Mouse (Mus musculus) ES-Bruce4 (cell line): ENCODE measurements around the gene Ntn1. TPM values are rescaled to one million over a fixed set of nuclear protein-coding genes. Genes with fewer than 3 reads are reported as not detected.

Experiments
- H3K27ac ChIP-seq: 2 replicates; pipeline ENCODE4 v1.5.1; 2012; ENCODE audit warnings: low read length, inconsistent platforms; ENCODE audit not compliant: insufficient read depth
- H3K27me3 ChIP-seq: 2 replicates; pipeline ENCODE4 v1.6.1; 2012; ENCODE audit warnings: mild to moderate bottlenecking, low read length, inconsistent platforms; ENCODE audit not compliant: control insufficient read depth, poor library complexity, insufficient read depth, severe bottlenecking
- H3K36me3 ChIP-seq: 2 replicates; pipeline ENCODE4 v1.6.1; 2012; ENCODE audit warnings: inconsistent platforms, mild to moderate bottlenecking, low read length, moderate library complexity; ENCODE audit not compliant: control insufficient read depth, poor library complexity, insufficient read depth, severe bottlenecking
- H3K4me1 ChIP-seq: one replicate; pipeline ENCODE4 v1.8.1; 2011; ENCODE audit warnings: low read length; ENCODE audit not compliant: control insufficient read depth, insufficient read depth
- H3K4me3 ChIP-seq: 2 replicates; pipeline ENCODE4 v1.5.1; 2011; ENCODE audit warnings: low read depth, mild to moderate bottlenecking, low read length
- H3K9ac ChIP-seq: 2 replicates; pipeline ENCODE4 v1.6.1; 2012; ENCODE audit warnings: low read depth, mild to moderate bottlenecking, inconsistent platforms; ENCODE audit not compliant: poor library complexity, severe bottlenecking
- H3K9me3 ChIP-seq: replicated peaks from 2 replicates; pipeline ENCODE4 v1.6.1; 2012; ENCODE audit warnings: mild to moderate bottlenecking, low read length, inconsistent platforms; ENCODE audit not compliant: control insufficient read depth, poor library complexity, insufficient read depth, severe bottlenecking
- CTCF ChIP-seq: IDR thresholded peaks from one replicate; pipeline ENCODE4 v1.8.1; 2011; ENCODE audit warnings: low read depth, low read length
- EP300 ChIP-seq: IDR thresholded peaks from 2 replicates; pipeline ENCODE4 v1.6.1; 2011; ENCODE audit warnings: low read depth, low read length; ENCODE audit not compliant: insufficient read depth
- POLR2A ChIP-seq: IDR thresholded peaks from one replicate; pipeline ENCODE4 v1.8.1; 2011; ENCODE audit warnings: low read length; ENCODE audit not compliant: insufficient read depth
- polyA plus RNA-seq: library from polyadenylated mRNA; stranded (reverse); fragments of >200 nt; gene quantifications from 2 replicates; pipeline ENCODE4 v1.2.4, GENCODE M21; 2011; ENCODE audit warnings: low read depth; ENCODE audit not compliant: missing spikeins, insufficient read depth, insufficient read length

Ntn1 gene
- polyA plus RNA-seq, 1 experiment, result 22.3 TPM

DNA sequence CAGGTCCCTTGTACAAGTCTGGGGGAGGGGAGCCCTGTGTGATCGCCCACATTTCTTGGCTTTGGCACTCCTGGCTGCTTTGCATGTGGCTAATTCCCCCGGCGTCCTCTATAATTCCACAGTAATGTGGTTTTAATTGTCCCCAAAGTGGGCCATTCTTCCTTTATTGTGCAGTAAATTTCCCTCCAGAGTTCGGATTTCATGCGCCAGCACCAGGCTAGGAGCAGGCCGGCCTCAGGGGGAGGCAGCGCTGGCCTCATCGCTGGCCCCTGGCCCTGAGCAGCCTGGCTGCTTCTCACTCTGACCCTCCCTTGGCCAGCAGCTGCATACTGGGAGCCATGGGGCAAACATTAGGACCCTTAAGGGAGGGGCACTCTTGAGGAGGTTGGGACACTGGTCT lies 110.0 kb downstream of the Ntn1 start:
- no peaks in the 10 kb centered on the region; the same call in 1 of the 2 replicates for H3K27me3 ChIP-seq
- no peak overlapping the region for H3K9ac ChIP-seq
- H3K36me3 ChIP-seq, result no peaks in the 10 kb centered on the region
- no peak overlapping the region for H3K27ac ChIP-seq
- no peak overlapping the region for H3K4me3 ChIP-seq
- H3K9me3 ChIP-seq, result no peaks in the 10 kb centered on the region
- TF ChIP-seq CTCF (no peak), EP300 (no peak), POLR2A (no peak)
- peaks cover 2% of the 10 kb centered on the region for H3K4me1 ChIP-seq

DNA sequence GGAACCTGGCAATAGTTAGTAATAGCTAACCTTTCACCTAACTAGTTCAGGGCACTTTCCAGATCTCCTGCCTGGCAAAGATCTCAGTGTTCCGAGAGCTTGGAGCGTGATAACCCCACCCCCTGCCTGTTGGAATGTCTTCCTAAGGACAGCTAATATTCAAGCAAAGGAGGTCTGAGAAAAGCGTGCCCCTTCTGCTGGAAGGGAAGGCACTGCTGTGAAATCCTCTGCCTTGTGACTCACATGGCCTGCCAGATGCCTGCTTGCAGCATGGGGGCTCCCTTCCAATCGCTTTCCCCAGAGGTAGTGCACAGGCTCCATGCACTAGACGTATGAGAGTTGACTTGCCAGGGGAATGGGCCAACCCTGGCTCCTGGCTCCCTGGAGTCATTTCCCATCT lies 113.3 kb downstream of the Ntn1 start:
- Histone ChIP-seq H3K4me1 (peaks cover 2% of the 10 kb centered on the region), H3K4me3 (no peak overlapping the region), H3K36me3 (no peaks in the 10 kb centered on the region), H3K27me3 (no peaks in the 10 kb centered on the region), H3K9me3 (no peaks in the 10 kb centered on the region), H3K27ac (no peak overlapping the region), H3K9ac (no peak overlapping the region)
- no peak for TF ChIP-seq POLR2A
- TF ChIP-seq EP300, result no peak
- TF ChIP-seq CTCF, result no peak

DNA sequence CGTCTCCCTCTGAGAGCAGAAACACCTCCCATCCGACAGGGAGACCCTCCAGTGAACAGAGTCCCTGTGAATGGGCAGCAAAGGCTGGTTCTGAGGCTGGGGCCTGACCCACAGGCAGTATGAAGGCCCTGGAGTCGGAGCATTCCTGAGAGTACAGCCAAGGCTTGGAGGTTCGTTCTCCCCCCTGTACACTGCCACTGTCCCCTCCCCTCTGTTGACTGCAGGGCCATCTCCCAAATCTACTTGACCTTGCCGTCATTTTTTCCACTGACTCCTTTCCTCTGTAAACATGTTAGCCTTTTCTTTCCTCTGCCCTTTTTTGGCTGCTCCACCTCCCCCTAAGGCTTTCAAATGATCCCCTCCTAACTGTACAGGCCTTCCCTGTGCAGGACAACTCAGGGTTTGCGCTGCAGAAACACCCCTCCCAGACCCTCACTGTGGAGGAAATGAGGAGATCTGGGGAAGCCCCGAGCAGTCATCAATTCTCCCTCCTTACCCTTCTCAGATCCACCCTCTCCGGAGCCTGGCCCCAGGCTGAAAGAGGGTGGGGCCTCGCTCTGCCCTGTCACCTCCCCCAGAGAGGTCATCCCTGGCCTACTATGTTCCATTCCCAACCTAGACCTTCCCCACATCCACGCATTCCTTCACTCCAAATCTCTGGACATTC lies 114.3 kb downstream of the Ntn1 start:
- no peak overlapping the region for H3K4me3 ChIP-seq
- peak overlapping the region; percentile 22 for H3K27ac ChIP-seq
- TF ChIP-seq EP300, result peak; percentile 61; the same call in 1 of the 2 replicates
- TF ChIP-seq CTCF, result no peak
- H3K36me3 ChIP-seq, result no peaks in the 10 kb centered on the region
- H3K27me3 ChIP-seq, result no peaks in the 10 kb centered on the region
- no peaks in the 10 kb centered on the region for H3K9me3 ChIP-seq
- peaks cover 2% of the 10 kb centered on the region for H3K4me1 ChIP-seq
- no peak overlapping the region for H3K9ac ChIP-seq

DNA sequence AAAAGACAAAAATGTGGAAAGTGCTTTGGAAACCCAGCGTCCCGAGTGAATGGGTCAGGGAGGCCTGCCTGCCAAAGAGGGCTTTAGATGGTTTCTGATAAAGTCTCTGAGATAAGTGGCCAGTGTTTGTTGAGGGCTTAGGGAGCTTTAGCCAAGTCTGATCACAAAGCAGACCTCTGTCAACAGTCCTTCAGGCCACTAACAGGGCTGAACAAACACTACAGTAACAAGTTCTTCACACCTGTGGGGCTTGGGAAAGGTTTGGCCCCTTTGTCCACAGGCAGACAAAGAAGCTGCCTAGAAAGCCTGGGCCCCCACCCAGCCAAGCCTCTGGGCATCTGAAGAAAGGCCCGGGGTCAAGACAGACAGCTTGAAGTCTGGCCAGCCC lies 114.9 kb downstream of the Ntn1 start:
- Histone ChIP-seq H3K27ac (peak overlapping the region; percentile 22), H3K4me1 (peaks cover 2% of the 10 kb centered on the region), H3K9me3 (no peaks in the 10 kb centered on the region), H3K27me3 (no peaks in the 10 kb centered on the region), H3K4me3 (no peak overlapping the region), H3K9ac (no peak overlapping the region), H3K36me3 (no peaks in the 10 kb centered on the region)
- TF ChIP-seq POLR2A (no peak), CTCF (no peak), EP300 (0 out of 2 replicates have a peak, but pooled peaks have one; percentile 14)

DNA sequence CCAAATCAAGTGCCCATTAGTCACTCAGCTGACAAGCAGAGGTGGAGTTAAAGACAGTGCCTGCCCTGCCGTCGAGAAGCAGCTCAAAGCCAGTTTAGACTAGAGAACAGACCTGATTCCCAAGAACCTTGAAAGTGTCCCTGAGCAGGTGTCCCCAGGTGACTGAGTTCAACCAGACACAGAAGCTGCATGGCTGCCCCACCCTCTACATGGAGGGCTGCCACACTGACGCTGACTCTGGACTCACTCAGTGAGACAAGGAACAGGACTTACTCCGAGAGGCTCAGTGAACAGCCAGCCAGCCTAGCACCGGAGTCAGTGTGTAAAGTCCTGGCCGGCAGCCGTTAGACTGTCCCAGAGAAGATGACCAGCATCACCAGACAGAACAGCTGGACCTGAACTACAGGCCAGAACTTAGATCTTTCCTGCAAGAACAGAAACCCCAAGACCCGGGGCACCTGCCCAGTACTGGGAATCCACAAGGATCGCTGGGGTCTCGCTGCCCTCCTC lies 120.6 kb downstream of the Ntn1 start:
- Histone ChIP-seq H3K27ac (no peak overlapping the region), H3K4me3 (no peak overlapping the region), H3K27me3 (no peaks in the 10 kb centered on the region), H3K4me1 (peaks cover 3% of the 10 kb centered on the region), H3K36me3 (no peaks in the 10 kb centered on the region), H3K9me3 (no peaks in the 10 kb centered on the region), H3K9ac (no peak overlapping the region)
- TF ChIP-seq CTCF (no peak), POLR2A (no peak), EP300 (no peak)

DNA sequence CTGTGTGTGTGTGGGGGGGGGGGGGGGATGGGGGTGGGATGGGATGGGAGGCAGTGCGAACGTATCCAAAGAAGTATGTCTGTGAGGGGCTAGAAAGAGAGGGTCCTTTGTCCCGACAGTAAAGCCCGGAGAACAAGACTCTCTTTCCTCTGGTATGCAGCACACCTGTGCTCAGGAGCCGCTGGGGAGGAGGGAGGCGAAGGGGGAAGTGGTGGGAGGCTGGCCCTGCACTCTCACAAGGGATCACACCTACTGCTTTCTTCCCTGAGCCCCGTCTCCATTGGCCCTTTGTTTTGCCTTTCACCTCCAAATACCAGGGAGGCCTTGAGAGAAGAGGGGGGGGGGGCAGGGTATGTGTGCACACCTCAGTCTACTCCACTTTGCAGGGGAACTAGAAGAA lies 123.7 kb downstream of the Ntn1 start:
- no peak overlapping the region for H3K9ac ChIP-seq
- no peak overlapping the region for H3K27ac ChIP-seq
- no peak for TF ChIP-seq EP300
- TF ChIP-seq CTCF, result no peak
- TF ChIP-seq POLR2A, result no peak
- no peak overlapping the region for H3K4me3 ChIP-seq
- no peaks in the 10 kb centered on the region for H3K36me3 ChIP-seq
- H3K27me3 ChIP-seq, result no peaks in the 10 kb centered on the region
- peaks cover 3% of the 10 kb centered on the region for H3K4me1 ChIP-seq
- H3K9me3 ChIP-seq, result no peaks in the 10 kb centered on the region
